ENCODE assay signal across 8 mouse cellular contexts in genomic region chr3:36475532-36476087, GRCm38 (mm10). TPM values are rescaled to one million over a fixed set of nuclear protein-coding genes. Genes with fewer than 3 reads are reported as not detected.
DNase-seq lines count a peak whose midpoint lies in the region; ATAC-seq and TF ChIP-seq lines count a peak whose summit lies in the region.

Gene Anxa5 (minus strand): TSS chr3:36475894.
Gene 1810062G17Rik (plus strand): TSS chr3:36475937.

- H3K9me3 ChIP-seq in ES-E14 (ENCODE audit: control insufficient read depth, insufficient read depth, low read depth, low read length) = no peaks in the 10 kb centered on the region
- no peaks in the 10 kb centered on the region for H3K9me3 ChIP-seq in forebrain, embryonic 15.5 days

- in situ Hi-C loops in ES-E14 (cut with MboI; ENCODE audit: low sequenced_read_pairs in 2 of 2, unreplicated experiment in 2 of 2) = no loop called here

- TF ChIP-seq POLR2A in lung, adult 2 months (IDR thresholded peaks at IDR 0.05; ENCODE audit: borderline replicate concordance, extremely low read depth, low read depth, low read length) = peak; percentile 99

- H3K9ac ChIP-seq in ES-E14 (ENCODE audit: insufficient read depth, low read depth, low read length, poor library complexity, severe bottlenecking) = peak within 1 kb of the TSS; percentile 21; the same call in 1 of the 2 replicates
- peak within 1 kb of the TSS; percentile 47 for H3K9ac ChIP-seq in forebrain, embryonic 15.5 days (replicated peaks)

- peak; percentile 90 for DNase-seq in ES-E14 (ENCODE audit: low read depth, low spot score)
- peak; percentile 90 for DNase-seq in cerebellum, adult 11-12 months
- peak; percentile 99 for DNase-seq in heart, postnatal 25 days (ENCODE audit: low spot score)
- DNase-seq in layer of hippocampus, adult 18-20 months (ENCODE audit: low spot score in 2 of 2) = peak; percentile 87 to 90
- DNase-seq in lung, adult 2 months = peak; percentile 97
- DNase-seq in thymus, adult 18-20 months = peak; percentile 93 to 95

- intact Hi-C loops in heart, postnatal 25 days (cut with DNase I) = no loop called here

- WGBS in forebrain, embryonic 15.5 days = under 1% methylated on average over 32 of the region's 32 CpGs
- WGBS in lung, adult 2 months = under 1% methylated on average over 32 of the region's 32 CpGs

- peak; percentile 97 for ATAC-seq in forebrain, embryonic 15.5 days (replicated peaks)
- peak; percentile 94 for ATAC-seq in neutrophil, adult 5-6 weeks (ENCODE audit: extremely low read depth, insufficient number of reproducible peaks, low FRiP score, poor library complexity, severe bottlenecking)

- peaks cover 0 to 6% of the 10 kb centered on the region in 2 experiments; a peak in 2 of 4 replicates for H3K4me1 ChIP-seq in ES-E14 (ENCODE audit: control insufficient read depth in 2 of 2, insufficient read depth in 2 of 2, low read length in 2 of 2, poor library complexity in 1 of 2)
- H3K4me1 ChIP-seq in forebrain, embryonic 15.5 days = peaks cover 12% of the 10 kb centered on the region
- H3K4me1 ChIP-seq in lung, adult 2 months (ENCODE audit: control insufficient read depth, insufficient read depth, low read length) = peaks cover 10% of the 10 kb centered on the region

- H3K36me3 ChIP-seq in ES-E14 (ENCODE audit: control insufficient read depth, insufficient read depth, low read length, poor library complexity, severe bottlenecking) = no peaks in the 10 kb centered on the region
- no peaks in the 10 kb centered on the region for H3K36me3 ChIP-seq in forebrain, embryonic 15.5 days

- H3K4me2 ChIP-seq in forebrain, embryonic 15.5 days (replicated peaks) = peak within 1 kb of the TSS; percentile 77

- H3K27me3 ChIP-seq in forebrain, embryonic 15.5 days = no peaks in the 10 kb centered on the region

- H3K27ac ChIP-seq in ES-E14 (ENCODE audit: insufficient read depth, low read depth, low read length, poor library complexity, severe bottlenecking) = no peak within 1 kb of the TSS
- no peak within 1 kb of the TSS; the same call in 1 of the 2 replicates for H3K27ac ChIP-seq in forebrain, embryonic 15.5 days (replicated peaks)

- H3K4me3 ChIP-seq in ES-E14 (ENCODE audit: insufficient read depth in 1 of 2, low read depth in 1 of 2, low read length in 2 of 2, poor library complexity in 1 of 2, severe bottlenecking in 1 of 2) = peak within 1 kb of the TSS; percentile 69 to 72
- H3K4me3 ChIP-seq in forebrain, embryonic 15.5 days = peak within 1 kb of the TSS; percentile 61
- H3K4me3 ChIP-seq in lung, adult 2 months (replicated peaks; ENCODE audit: extremely low read depth, low read depth, low read length) = peak within 1 kb of the TSS; percentile 89

- TF ChIP-seq CTCF in lung, adult 2 months (IDR thresholded peaks at IDR 0.05; ENCODE audit: insufficient read depth, low read length) = peak; percentile 25; the same call in 1 of the 2 replicates

TF ChIP-seq in ES-E14, 5 proteins besides CTCF, POLR2A, EP300 and RAD21:
- TF ChIP-seq CHD2 (IDR thresholded peaks at IDR 0.05; ENCODE audit: low read depth, low read length) (no peak), ZNF384 (IDR thresholded peaks at IDR 0.05; ENCODE audit: low read depth, low read length) (no peak), HCFC1 (IDR thresholded peaks at IDR 0.05; ENCODE audit: borderline replicate concordance, insufficient read depth, low read length) (no peak), MAFK (IDR thresholded peaks at IDR 0.05; ENCODE audit: insufficient read depth, low read depth, low read length) (no peak), ZC3H11A (IDR thresholded peaks at IDR 0.05; ENCODE audit: borderline replicate concordance, low read depth, low read length) (no peak)
TF ChIP-seq in ES-E14: peak in this region for 0.

RNA-seq across cellular contexts. Expression of gene Anxa5, which starts in this region (rescaled TPM):
- total RNA-seq in ES-E14 (2012; rRNA removed) = 69.9 and 131 TPM in 2 replicates
- polyA plus RNA-seq in forebrain, embryonic 15.5 days (2015; fragmentation: Nextera tagmentation; extraction: Ambion mirVana) = 51.5 and 56.2 TPM in 2 replicates
- total RNA-seq in heart, postnatal 25 days (2021) = 100 to 1,000 TPM; 136 to 138 TPM
- total RNA-seq in layer of hippocampus, adult 18-20 months (2021) = 10 to 100 TPM; 67.0 to 67.5 TPM
- polyA plus RNA-seq in lung, adult 2 months (2012; rRNA removed) = 1,219 and 1,294 TPM in 2 replicates
- 44.0 and 51.9 TPM in 2 replicates for total RNA-seq in neutrophil, adult 5-6 weeks (2017)

RNA-seq across cellular contexts. Expression of gene 1810062G17Rik, which starts in this region (rescaled TPM):
- total RNA-seq in ES-E14 (2012; rRNA removed) = 0.95 and 1.3 TPM in 2 replicates
- 0.20 TPM in 1 of 2 replicates, not detected in the other for polyA plus RNA-seq in forebrain, embryonic 15.5 days (2015; fragmentation: Nextera tagmentation; extraction: Ambion mirVana)
- under 1 TPM in 1 of 2 experiments, not detected in 1; 0.31 TPM for total RNA-seq in heart, postnatal 25 days (2021)
- not detected for total RNA-seq in layer of hippocampus, adult 18-20 months (2021)
- polyA plus RNA-seq in lung, adult 2 months (2012; rRNA removed) = 2.6 and 4.1 TPM in 2 replicates
- total RNA-seq in neutrophil, adult 5-6 weeks (2017) = 1.6 and 2.2 TPM in 2 replicates

Comparison
In these comparisons a context has a peak if more than half of its experiments do, and no peak if none do; other contexts are left out.
1. RNA of gene Anxa5 (polyA plus RNA-seq): 1,219 to 1,294 TPM in lung, adult 2 months; 51.5 to 56.2 TPM in forebrain, embryonic 15.5 days; every median in the first group is over 10 times any median in the second.
2. Peak in every context shown above with its lines, with median percentiles within 50 percentile points of each other: DNase-seq and H3K4me3 ChIP-seq.